Mouse (Mus musculus): ENCODE data around the gene Ciapin1.

DNA sequence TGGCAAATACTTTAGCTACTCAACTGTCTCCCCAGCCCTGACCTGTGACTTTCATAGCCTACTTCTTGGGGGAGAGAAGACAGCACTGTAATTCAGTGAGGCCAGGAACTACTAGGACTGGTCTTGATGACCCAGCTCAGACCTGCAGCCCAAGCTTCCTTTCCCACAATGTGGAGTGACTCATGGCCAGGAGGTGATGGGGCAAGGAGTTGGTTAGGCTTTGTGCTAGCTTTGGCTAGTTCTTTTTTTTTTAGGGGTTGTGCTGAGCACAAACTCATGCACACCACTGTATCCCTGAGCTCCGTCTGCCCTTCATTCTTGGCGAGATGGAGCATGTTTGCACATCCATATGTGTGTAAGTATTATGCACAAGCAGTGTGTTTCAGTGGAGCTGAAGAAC, 61.8 kb downstream of the Ciapin1 start:
- no peak for TF ChIP-seq GATA1 (IDR thresholded peaks at IDR 0.05; ENCODE audit: low read length)
- TF ChIP-seq TAL1 (IDR thresholded peaks at IDR 0.05; ENCODE audit: low read length), result no peak

Measured in erythroblast, embryonic 14.5 days (primary cell).